Mouse (Mus musculus): Measurements from ENCODE around the gene Nr6a1. TPM values are rescaled to one million over a fixed set of nuclear protein-coding genes. Genes with fewer than 3 reads are reported as not detected.

Nr6a1 gene
- 1.5 and 2.3 TPM in 2 replicates for polyA plus RNA-seq (2015; fragmentation: Nextera tagmentation; extraction: Ambion mirVana)

DNA sequence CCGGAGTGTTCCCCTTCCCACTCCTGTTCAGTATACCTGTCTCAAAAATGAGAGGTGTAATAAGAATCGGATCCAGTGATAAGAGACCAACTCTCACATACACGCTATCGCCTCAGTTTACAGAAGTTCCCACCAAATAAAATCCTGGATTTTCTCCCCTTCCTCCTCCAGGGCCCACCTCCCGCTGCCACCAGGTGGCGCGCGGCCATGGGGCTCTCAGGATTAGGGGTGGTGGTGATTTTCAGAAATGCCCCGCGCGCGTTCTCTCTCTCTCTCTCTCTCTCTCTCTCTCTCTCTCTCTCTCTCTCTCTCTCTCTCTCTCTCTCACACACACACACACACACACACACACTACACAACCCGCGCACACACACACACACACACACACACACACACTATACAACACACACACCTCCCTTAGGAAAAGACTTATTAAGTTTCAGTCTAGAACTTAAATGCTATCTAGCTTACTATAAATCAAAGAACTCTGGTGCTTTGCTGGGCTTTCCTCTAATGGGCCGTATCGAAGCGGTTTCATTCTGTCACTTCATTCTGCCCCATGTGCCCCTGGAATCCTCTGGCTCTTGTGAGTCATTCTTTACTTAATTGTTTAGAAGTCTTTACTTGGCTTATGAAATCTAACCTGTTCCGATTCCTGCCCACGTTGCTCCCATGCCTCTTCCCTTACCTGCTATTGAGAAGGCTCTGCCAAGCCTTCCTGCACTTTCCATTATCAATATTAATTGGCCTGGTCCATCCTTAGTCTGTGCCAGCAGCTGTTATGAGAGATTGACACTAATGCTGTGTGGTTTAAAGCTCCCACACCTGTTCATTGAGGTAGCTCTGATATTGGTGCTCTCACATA, at the start of gene Nr6a1:
TSS of gene Nr6a1 (minus strand) at position 574 of the 865 bp plus-strand sequence.
- WGBS: 7% methylated on average over 17 of the region's 19 CpGs
- Histone ChIP-seq H3K4me1 (peaks cover 9% of the 10 kb centered on the region), H3K27ac (peak within 1 kb of the TSS; percentile 59; the same call in 1 of the 2 replicates), H3K9me3 (no peaks in the 10 kb centered on the region), H3K36me3 (no peaks in the 10 kb centered on the region), H3K27me3 (replicated peaks) (0 out of 2 replicates have a peak, but pooled peaks cover 2% of the 10 kb centered on the region), H3K4me2 (peak within 1 kb of the TSS; percentile 92), H3K4me3 (replicated peaks) (peak within 1 kb of the TSS; percentile 42), H3K9ac (no peak within 1 kb of the TSS)
- peak; percentile 45; the same call in 1 of the 2 replicates for ATAC-seq (ENCODE audit: insufficient read depth, low FRiP score, low read depth)

DNA sequence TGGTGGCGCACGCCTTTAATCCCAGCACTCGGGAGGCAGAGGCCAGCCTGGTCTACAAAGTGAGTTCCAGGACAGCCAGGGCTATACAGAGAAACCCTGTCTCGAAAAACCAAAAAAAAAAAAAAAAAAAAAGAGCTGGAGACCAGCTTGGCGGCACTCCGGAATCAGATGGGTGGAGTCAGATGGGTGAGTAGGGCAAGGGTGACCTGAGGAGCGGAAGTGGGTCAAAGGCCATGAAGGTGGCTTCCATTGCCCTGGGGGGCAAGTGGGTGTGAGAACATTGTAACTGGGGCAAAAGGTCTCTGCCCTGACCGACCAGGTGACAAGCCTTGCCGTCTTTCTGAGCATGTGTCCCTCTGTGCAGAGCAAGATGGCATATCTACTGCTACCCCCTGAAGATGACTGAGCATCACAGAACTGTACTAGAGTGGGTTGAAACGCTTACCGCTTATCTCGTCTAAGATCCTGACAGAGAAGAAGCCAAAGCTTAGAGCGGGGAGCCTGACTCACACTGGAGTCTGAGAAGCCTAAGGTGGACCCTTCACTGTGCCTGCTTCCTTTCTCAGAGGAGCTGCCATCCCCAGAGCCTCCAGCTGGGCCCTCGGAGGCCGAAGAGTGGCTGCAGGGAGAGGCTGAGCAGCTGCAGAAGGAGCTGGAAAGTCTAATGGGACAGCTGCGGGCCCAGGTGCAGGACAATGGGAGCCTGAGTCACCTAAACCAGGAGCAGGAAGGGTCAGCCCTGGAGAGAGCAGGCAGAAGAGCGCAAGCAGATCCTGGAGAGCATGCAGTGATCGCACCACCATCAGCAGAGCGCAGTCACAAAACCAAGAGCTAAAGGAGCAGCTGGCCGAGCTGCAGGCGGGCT, 48.7 kb upstream of the Nr6a1 start:
- Histone ChIP-seq H3K36me3 (no peaks in the 10 kb centered on the region), H3K9me3 (no peaks in the 10 kb centered on the region), H3K4me1 (no peaks in the 10 kb centered on the region), H3K4me2 (no peak overlapping the region), H3K4me3 (replicated peaks) (no peak overlapping the region), H3K27me3 (replicated peaks) (no peaks in the 10 kb centered on the region), H3K9ac (no peak overlapping the region), H3K27ac (no peak overlapping the region)
- ATAC-seq (ENCODE audit: insufficient read depth, low FRiP score, low read depth): no peak
- WGBS: 80% methylated on average over 21 of the region's 21 CpGs

DNA sequence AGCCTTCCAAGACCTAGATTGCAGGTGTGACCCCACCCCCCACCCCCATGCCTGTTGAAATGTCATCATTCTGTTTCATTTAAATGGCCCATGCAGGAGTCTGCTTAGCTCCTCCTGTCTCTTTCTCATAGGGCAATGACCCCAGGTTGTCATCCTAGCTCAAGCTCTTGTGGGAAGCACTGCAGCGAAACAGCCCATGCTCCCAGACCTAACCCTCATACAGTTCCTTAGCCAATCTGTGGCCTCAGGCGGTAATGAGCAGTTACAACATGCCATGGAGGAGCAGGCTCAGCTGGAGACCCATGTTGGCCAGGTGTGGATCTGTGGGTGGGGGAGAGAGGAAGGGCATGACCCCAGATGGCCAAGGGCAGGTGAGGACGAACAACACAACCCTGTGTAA, 47.7 kb upstream of the Nr6a1 start:
- Histone ChIP-seq H3K9ac (no peak overlapping the region), H3K27ac (no peak overlapping the region), H3K4me1 (no peaks in the 10 kb centered on the region), H3K36me3 (no peaks in the 10 kb centered on the region), H3K9me3 (no peaks in the 10 kb centered on the region), H3K4me3 (replicated peaks) (no peak overlapping the region), H3K4me2 (no peak overlapping the region), H3K27me3 (replicated peaks) (no peaks in the 10 kb centered on the region)
- ATAC-seq (ENCODE audit: insufficient read depth, low FRiP score, low read depth): no peak
- 72% methylated on average over 3 of the region's 3 CpGs for WGBS

DNA sequence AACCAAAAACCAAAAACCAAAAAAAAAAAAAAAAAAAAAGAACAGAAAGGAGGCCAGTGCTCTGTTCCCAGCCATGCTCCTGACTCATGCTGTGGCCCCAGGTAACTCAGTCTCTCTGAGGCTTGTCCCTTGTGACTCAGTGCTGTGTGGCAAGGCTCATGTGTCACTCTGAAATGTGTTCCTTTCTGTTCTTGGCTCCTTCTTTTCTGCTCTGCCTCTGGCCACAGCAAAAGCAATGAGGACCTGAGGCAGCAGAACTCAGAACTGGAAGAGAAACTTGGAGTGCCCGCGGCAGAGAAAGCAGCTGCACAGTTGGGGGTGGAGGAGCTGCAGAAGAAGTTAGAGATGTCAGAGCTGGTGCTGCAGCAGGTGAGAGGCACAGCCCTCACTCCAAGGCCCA, 46.7 kb upstream of the Nr6a1 start:
- Histone ChIP-seq H3K4me3 (replicated peaks) (no peak overlapping the region), H3K9me3 (no peaks in the 10 kb centered on the region), H3K9ac (no peak overlapping the region), H3K4me2 (no peak overlapping the region), H3K27me3 (replicated peaks) (no peaks in the 10 kb centered on the region), H3K36me3 (no peaks in the 10 kb centered on the region), H3K4me1 (0 out of 2 replicates have a peak, but pooled peaks cover 3% of the 10 kb centered on the region), H3K27ac (no peak overlapping the region)
- 43% methylated on average over 2 of the region's 2 CpGs for WGBS
- no peak for ATAC-seq (ENCODE audit: insufficient read depth, low FRiP score, low read depth)

DNA sequence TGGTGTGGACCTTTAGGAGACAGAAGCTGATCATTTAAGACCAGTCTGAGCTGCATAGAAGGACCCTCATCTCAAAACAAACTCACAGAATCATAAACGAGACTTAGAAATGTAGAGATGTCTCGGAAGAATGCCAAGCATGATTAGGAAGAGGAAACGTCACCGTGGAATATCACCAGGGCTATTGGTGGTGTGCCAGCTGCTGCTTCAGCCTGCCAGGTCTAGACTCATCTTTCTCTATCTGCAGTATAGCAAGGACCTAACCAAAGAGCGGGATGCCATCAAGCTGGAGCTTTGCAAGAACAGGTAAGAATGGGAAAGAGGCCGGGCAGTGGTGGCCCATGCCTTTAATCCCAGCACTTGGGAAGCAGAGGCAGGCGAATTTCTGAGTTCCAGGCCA, 46.2 kb upstream of the Nr6a1 start:
- Histone ChIP-seq H3K9me3 (no peaks in the 10 kb centered on the region), H3K9ac (no peak overlapping the region), H3K4me2 (no peak overlapping the region), H3K4me1 (0 out of 2 replicates have a peak, but pooled peaks cover 3% of the 10 kb centered on the region), H3K4me3 (replicated peaks) (no peak overlapping the region), H3K36me3 (no peaks in the 10 kb centered on the region), H3K27me3 (replicated peaks) (no peaks in the 10 kb centered on the region), H3K27ac (no peak overlapping the region)
- 76% methylated on average over 7 of the region's 7 CpGs for WGBS
- no peak for ATAC-seq (ENCODE audit: insufficient read depth, low FRiP score, low read depth)

DNA sequence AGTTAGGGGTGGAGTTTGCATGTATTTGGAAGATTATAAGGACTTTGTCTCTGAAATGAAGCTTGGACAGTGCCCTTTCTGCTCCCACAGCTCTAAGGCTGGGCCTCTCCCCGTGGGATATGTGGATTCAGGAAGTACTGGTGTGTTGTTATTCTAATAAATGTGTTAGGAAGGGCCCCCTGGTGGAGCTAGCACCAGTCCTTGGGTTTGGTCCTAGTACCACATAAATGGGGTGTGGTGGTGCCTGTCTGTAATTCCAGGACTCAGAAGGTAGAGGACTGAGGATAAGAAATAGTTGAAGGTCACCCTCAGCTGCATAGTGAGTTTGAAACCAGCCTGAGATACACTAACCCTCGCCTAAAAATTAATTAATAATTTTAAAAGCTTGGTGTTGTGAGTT, 45.7 kb upstream of the Nr6a1 start:
- Histone ChIP-seq H3K36me3 (no peaks in the 10 kb centered on the region), H3K4me2 (no peak overlapping the region), H3K27ac (no peak overlapping the region), H3K9me3 (no peaks in the 10 kb centered on the region), H3K27me3 (replicated peaks) (no peaks in the 10 kb centered on the region), H3K9ac (no peak overlapping the region), H3K4me1 (0 out of 2 replicates have a peak, but pooled peaks cover 3% of the 10 kb centered on the region), H3K4me3 (replicated peaks) (no peak overlapping the region)
- ATAC-seq (ENCODE audit: insufficient read depth, low FRiP score, low read depth): no peak
- WGBS: 29% methylated on average over 2 of the region's 2 CpGs

DNA sequence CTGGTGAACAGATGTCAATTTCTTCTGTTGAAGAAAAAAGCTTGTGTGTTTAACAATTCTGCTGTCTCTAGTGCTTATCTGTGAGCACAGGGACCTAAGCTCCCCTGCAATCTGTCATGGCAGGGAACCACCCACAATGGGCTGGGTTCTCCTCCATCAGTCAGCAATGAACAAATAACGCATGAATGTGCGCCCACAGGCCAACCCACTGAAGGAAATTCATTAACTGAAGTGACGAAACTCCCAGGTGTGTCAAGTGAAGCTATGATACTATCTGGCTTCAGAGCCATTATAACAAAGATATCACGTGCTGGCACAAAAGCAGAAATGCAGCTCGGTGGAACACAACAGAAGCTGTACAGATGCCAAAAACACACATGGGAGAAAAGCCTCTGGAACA, 42.6 kb upstream of the Nr6a1 start:
- peak; percentile 79 for ATAC-seq (ENCODE audit: insufficient read depth, low FRiP score, low read depth)
- Histone ChIP-seq H3K9ac (no peak overlapping the region), H3K27ac (no peak overlapping the region), H3K9me3 (no peaks in the 10 kb centered on the region), H3K4me2 (no peak overlapping the region), H3K27me3 (replicated peaks) (no peaks in the 10 kb centered on the region), H3K4me3 (replicated peaks) (no peak overlapping the region), H3K4me1 (0 out of 2 replicates have a peak, but pooled peaks cover 3% of the 10 kb centered on the region), H3K36me3 (no peaks in the 10 kb centered on the region)
- WGBS: 61% methylated on average over 5 of the region's 5 CpGs

DNA sequence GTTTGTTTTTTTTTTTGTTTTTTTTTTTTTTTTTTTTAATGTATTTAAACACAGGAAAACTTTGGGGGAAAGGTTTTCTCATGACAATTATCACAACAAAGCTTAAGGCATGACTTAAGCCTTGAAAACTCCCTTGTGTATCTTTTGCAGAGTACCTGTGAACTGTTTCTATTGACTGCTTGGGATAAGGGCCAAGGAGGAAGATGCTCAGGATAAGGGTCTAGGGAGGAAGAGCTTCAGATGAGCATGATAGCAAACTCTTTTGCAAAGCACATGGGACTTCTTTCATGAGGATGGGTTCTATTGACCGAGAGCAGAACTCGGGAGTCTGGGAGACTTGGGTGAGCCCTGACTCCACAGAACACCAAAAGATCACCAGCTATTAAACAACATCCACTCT, 42.2 kb upstream of the Nr6a1 start:
- H3K36me3 ChIP-seq: no peaks in the 10 kb centered on the region
- H3K9me3 ChIP-seq: no peaks in the 10 kb centered on the region
- no peak for ATAC-seq (ENCODE audit: insufficient read depth, low FRiP score, low read depth)
- 81% methylated on average over 2 of the region's 2 CpGs for WGBS
- H3K27me3 ChIP-seq (replicated peaks): no peaks in the 10 kb centered on the region
- H3K4me1 ChIP-seq: 0 out of 2 replicates have a peak, but pooled peaks cover 3% of the 10 kb centered on the region
- H3K4me3 ChIP-seq (replicated peaks): no peak overlapping the region
- no peak overlapping the region for H3K27ac ChIP-seq
- H3K4me2 ChIP-seq: no peak overlapping the region
- H3K9ac ChIP-seq: no peak overlapping the region

DNA sequence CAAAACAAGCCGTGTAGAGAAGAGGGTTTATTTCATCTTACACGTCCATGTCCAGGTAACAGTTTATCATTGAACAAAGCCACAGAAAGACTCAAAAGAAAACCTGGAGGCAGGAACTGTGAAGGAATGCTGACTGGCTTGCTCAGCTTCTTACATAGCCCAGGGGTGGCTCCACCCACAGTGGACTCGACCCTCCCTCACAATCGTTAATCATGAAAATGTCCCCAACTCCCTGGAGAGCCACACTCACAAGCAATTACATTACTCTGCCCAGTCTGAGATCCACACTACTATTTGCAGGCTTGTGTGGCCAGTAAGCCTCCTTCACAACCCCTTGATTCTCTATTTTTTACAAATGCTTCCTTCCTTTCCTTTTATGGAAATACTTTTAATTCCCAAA, 36.7 kb upstream of the Nr6a1 start:
- H3K9me3 ChIP-seq: no peaks in the 10 kb centered on the region
- peaks cover 3% of the 10 kb centered on the region; the same call in 1 of the 2 replicates for H3K4me1 ChIP-seq
- H3K27ac ChIP-seq: no peak overlapping the region
- WGBS: 7% methylated on average over 4 of the region's 4 CpGs
- no peak overlapping the region; the same call in 1 of the 2 replicates for H3K4me2 ChIP-seq
- H3K9ac ChIP-seq: no peak overlapping the region
- no peak; the same call in 1 of the 2 replicates for ATAC-seq (ENCODE audit: insufficient read depth, low FRiP score, low read depth)
- no peaks in the 10 kb centered on the region for H3K27me3 ChIP-seq (replicated peaks)
- no peak overlapping the region for H3K4me3 ChIP-seq (replicated peaks)
- H3K36me3 ChIP-seq: no peaks in the 10 kb centered on the region

DNA sequence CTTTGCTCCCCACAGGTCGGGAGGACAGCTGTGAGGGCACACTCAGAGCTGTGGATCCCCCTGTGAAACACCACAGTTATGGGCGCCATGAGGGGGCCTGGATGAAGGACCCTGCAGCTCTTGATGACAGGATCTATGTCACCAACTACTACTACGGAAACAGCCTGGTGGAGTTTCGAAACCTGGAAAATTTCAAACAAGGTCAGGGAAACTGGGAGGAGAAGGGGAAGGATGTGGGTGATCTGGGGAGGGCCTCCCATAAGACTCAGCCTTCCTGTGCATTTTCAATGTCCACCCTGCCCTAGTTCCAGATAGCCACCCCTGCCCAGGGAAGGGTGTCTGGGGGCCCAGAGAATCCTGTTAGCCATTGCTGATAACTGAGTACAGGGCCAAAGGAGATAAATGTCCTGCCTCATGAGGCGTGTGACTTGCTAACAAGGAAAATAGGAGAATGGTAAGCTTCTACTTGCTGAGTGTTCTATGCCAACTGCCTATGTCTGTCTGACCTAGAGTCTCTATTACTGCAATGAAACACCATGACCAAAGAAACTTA, 30.3 kb upstream of the Nr6a1 start:
- no peaks in the 10 kb centered on the region for H3K36me3 ChIP-seq
- peaks cover 7% of the 10 kb centered on the region; the same call in 1 of the 2 replicates for H3K4me1 ChIP-seq
- no peak overlapping the region for H3K4me2 ChIP-seq
- no peak overlapping the region for H3K27ac ChIP-seq
- no peaks in the 10 kb centered on the region for H3K9me3 ChIP-seq
- H3K4me3 ChIP-seq (replicated peaks): no peak overlapping the region
- no peak for ATAC-seq (ENCODE audit: insufficient read depth, low FRiP score, low read depth)
- WGBS: 80% methylated on average over 5 of the region's 5 CpGs
- H3K9ac ChIP-seq: no peak overlapping the region
- no peaks in the 10 kb centered on the region for H3K27me3 ChIP-seq (replicated peaks)

DNA sequence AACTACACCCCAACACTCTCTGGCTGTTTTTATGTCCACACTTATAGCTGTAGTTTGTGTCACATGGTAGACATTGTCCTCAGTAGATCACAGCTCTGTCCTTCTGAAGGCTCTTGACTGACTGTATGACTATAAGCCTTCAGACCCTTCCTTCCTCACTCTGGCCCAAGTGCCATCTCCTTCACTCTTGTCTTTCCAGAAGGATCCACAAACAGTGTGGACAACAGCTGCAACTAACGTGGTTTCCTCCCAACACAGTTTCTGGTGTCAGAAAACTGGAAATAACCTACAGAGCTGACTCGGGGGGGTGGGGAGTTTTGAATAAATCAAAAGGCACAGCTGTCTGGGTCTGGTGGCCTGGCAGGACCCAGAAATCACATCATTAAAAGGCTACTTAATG, 28.6 kb upstream of the Nr6a1 start:
- Histone ChIP-seq H3K9me3 (no peaks in the 10 kb centered on the region), H3K27me3 (replicated peaks) (no peaks in the 10 kb centered on the region), H3K4me3 (replicated peaks) (no peak overlapping the region), H3K36me3 (no peaks in the 10 kb centered on the region), H3K27ac (no peak overlapping the region), H3K9ac (no peak overlapping the region), H3K4me1 (peaks cover 4% of the 10 kb centered on the region; the same call in 1 of the 2 replicates), H3K4me2 (no peak overlapping the region)
- ATAC-seq (ENCODE audit: insufficient read depth, low FRiP score, low read depth): no peak
- 68% methylated on average over 2 of the region's 2 CpGs for WGBS

Data from stomach, embryonic 15.5 days (tissue).